Mouse (Mus musculus) embryonic fibroblast, embryonic 13.5 days (primary cell): ENCODE measurements around the gene Zer1.

Experiments used
- CTCF ChIP-seq: IDR thresholded peaks from 2 replicates; pipeline ENCODE4 v1.5.1; 2011; ENCODE audit warnings: mild to moderate bottlenecking, control low read depth, low read length, moderate library complexity, borderline replicate concordance; ENCODE audit not compliant: insufficient read depth
- POLR2A ChIP-seq: IDR thresholded peaks from 2 replicates; pipeline ENCODE4 v1.6.1; 2011; ENCODE audit warnings: low read depth, mild to moderate bottlenecking, control low read depth, low read length, moderate library complexity

DNA sequence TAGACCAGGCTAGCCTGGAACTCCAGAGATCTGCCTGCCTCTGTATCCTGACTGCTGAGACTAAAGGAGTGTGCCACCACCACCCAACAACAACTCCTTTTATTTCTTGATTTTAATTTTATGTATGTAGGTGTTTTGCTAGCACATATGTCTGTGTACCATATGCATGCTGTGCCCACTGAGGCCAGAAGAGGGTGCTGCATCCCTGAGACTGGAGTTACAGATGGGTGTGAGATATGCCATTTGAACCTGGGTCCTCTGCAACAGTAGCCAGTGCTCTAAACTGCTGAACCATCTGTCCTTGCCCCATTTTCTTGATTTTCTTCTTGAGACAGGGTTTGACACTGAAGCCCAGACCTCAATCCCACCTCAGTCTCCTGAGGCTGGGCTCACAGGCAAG is 18.0 kb downstream of the Zer1 start:
- TF ChIP-seq CTCF (peak; percentile 86; the same call in 1 of the 2 replicates), POLR2A (no peak)
